Mouse (Mus musculus) embryonic facial prominence, embryonic 11.5 days (tissue): Measurements from ENCODE around the gene Gdap1l1. TPM values are rescaled to one million over a fixed set of nuclear protein-coding genes. Genes with fewer than 3 reads are reported as not detected.

Source experiments
- ATAC-seq: fragments of 200-750 bp; cut with Nextera tagmentation; replicated peaks from 2 replicates; pipeline ENCODE4 v1.8.0; 2017; ENCODE audit warnings: low read depth; ENCODE audit not compliant: insufficient number of reproducible peaks, low FRiP score, low TSS enrichment
- DNase-seq: peaks from one replicate; pipeline ENCODE4 v3.0.0-alpha.2; 2015; ENCODE audit warnings: low spot score
- H3K27ac ChIP-seq: fragments of 300-500 bp; sonication (generic); replicated peaks from 2 replicates; pipeline ENCODE4 v1.5.1; 2014; ENCODE audit warnings: mild to moderate bottlenecking, low read depth, low read length, control low read depth
- H3K27me3 ChIP-seq: fragments of 300-500 bp; sonication (generic); 2 replicates; pipeline ENCODE4 v1.6.1; 2014; ENCODE audit warnings: mild to moderate bottlenecking, low read length, moderate library complexity, mixed read lengths; ENCODE audit not compliant: control insufficient read depth, insufficient read depth
- H3K36me3 ChIP-seq: fragments of 300-500 bp; sonication (generic); replicated peaks from 2 replicates; pipeline ENCODE4 v1.6.1; 2014; ENCODE audit warnings: low read depth, mild to moderate bottlenecking, low read length, moderate library complexity, mixed read lengths; ENCODE audit not compliant: control insufficient read depth, insufficient read depth
- H3K4me1 ChIP-seq: fragments of 300-500 bp; sonication (generic); 2 replicates; pipeline ENCODE4 v1.6.1; 2014; ENCODE audit warnings: low read length, mixed read lengths; ENCODE audit not compliant: control insufficient read depth, insufficient read depth
- H3K4me2 ChIP-seq: fragments of 300-500 bp; sonication (generic); 2 replicates; pipeline ENCODE4 v1.6.1; 2014; ENCODE audit warnings: low read depth, mild to moderate bottlenecking, control low read depth, low read length, moderate library complexity
- H3K4me3 ChIP-seq: fragments of 300-500 bp; sonication (generic); 2 replicates; pipeline ENCODE4 v1.5.1; 2014; ENCODE audit warnings: low read depth, low read length, control low read depth
- H3K9ac ChIP-seq: fragments of 300-500 bp; sonication (generic); replicated peaks from 2 replicates; pipeline ENCODE4 v1.6.1; 2014; ENCODE audit warnings: mild to moderate bottlenecking, control low read depth, low read length
- H3K9me3 ChIP-seq: fragments of 300-500 bp; sonication (generic); replicated peaks from 2 replicates; pipeline ENCODE4 v1.6.1; 2016; ENCODE audit warnings: mild to moderate bottlenecking, low read length, inconsistent platforms, mixed read lengths; ENCODE audit not compliant: control insufficient read depth
- WGBS: fragments of 180-500 bp; shearing (Covaris S2); extraction: QIAGEN DNeasy Blood & Tissue Kit; methylation state at CpG from one replicate; pipeline ENCODE4 v1.1.7; 2014; 5-methylcytosine and 5-hydroxymethylcytosine counted together
- polyA plus RNA-seq: library from polyadenylated mRNA; unstranded; fragments of >200 nt; fragmentation: Nextera tagmentation; extraction: Ambion mirVana; gene quantifications from 2 replicates; pipeline ENCODE4 v1.2.1, GENCODE M21; 2014

Gene Gdap1l1
- polyA plus RNA-seq, 1 experiment from 2014 or later, result 10.9 TPM

DNA sequence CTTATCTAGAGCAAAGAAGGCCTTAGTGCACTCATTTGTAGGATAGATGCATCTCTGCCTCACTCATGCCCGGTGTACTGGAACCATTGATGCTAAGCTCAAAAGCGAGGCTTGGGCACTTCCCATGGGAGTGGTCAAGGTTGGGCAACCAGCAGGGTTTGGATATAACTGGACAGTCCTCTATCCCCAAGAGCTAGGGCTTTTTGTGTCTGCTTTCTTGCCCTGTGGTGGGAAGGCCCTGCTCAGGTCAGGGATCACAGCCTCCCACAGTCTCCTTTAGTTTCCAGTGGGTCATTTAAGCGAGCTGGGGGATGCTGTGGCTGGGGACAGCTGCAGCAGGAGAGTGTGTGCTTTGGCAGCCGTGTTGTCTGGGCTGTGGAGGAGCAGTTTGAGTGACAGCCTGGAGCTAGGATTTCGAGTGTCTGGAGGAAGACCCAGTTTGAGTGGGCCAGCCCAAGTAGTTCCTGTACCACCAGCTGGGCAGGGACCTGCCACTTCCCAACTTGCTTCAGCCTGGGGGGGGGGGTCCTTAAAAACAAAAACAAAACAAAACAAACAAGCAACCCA, 51.5 kb downstream of the Gdap1l1 start:
- Histone ChIP-seq H3K36me3 (no peaks in the 10 kb centered on the region), H3K4me3 (no peak overlapping the region), H3K27ac (no peak overlapping the region), H3K4me2 (no peak overlapping the region), H3K4me1 (no peaks in the 10 kb centered on the region), H3K27me3 (no peaks in the 10 kb centered on the region), H3K9ac (no peak overlapping the region), H3K9me3 (no peaks in the 10 kb centered on the region)
- ATAC-seq (0 out of 2 replicates have a peak, but pooled peaks have one; percentile 62), DNase-seq (no peak)
- WGBS, result 60% methylated on average over 5 of the region's 5 CpGs

- ATAC-seq, result no peak
- 92% methylated on average over 17 of the region's 17 CpGs for WGBS
These were observed 52.4 kb downstream of the Gdap1l1 start for GRCm38 (mm10) chr2:163490656-163491055.

GRCm38 (mm10) chr2:163491351-163491750, 53.1 kb downstream of the Gdap1l1 start:
- ATAC-seq, result no peak; the same call in 1 of the 2 replicates
- Histone ChIP-seq H3K36me3 (no peaks in the 10 kb centered on the region), H3K9ac (no peak overlapping the region; the same call in 1 of the 2 replicates), H3K27ac (no peak overlapping the region), H3K27me3 (no peaks in the 10 kb centered on the region), H3K4me1 (no peaks in the 10 kb centered on the region), H3K4me3 (no peak overlapping the region), H3K4me2 (no peak overlapping the region), H3K9me3 (no peaks in the 10 kb centered on the region)
- DNase-seq, result no peak
- WGBS, result 68% methylated on average over 7 of the region's 7 CpGs

More at GRCm38 (mm10) chr2:163490656-163491055, 52.4 kb downstream of the Gdap1l1 start:
- H3K27ac ChIP-seq, result no peak overlapping the region
- DNase-seq, result no peak
- H3K36me3 ChIP-seq, result no peaks in the 10 kb centered on the region
- no peak overlapping the region for H3K4me3 ChIP-seq
- H3K9ac ChIP-seq, result no peak overlapping the region
- H3K9me3 ChIP-seq, result no peaks in the 10 kb centered on the region
- H3K4me1 ChIP-seq, result no peaks in the 10 kb centered on the region
- H3K27me3 ChIP-seq, result no peaks in the 10 kb centered on the region
- no peak overlapping the region for H3K4me2 ChIP-seq

DNA sequence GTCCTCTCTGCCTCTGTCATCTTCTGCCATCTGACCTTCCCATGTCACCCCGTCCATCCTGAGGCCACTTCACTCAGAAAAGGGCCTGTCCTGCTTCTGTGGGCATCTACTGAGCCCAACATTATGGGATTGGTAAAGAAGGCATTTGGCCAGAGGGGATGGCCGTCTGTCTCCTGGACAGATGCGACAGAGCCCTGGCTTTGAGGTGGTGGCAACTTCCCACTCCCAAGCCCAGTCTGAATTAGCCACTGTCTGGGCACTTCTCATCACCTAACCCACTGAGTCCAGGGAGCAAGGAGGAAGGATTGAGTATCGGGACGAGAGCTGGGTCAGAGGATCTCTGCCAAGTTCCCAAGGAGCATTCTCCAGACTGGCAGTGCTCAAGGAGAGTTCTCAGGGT, 53.7 kb downstream of the Gdap1l1 start, which contains the start of gene R3hdml:
Gene R3hdml (plus strand): TSS at position 301 of the 400 bp plus-strand sequence.
- Histone ChIP-seq H3K9me3 (no peaks in the 10 kb centered on the region), H3K4me3 (no peak within 1 kb of the TSS), H3K9ac (no peak within 1 kb of the TSS; the same call in 1 of the 2 replicates), H3K4me2 (no peak within 1 kb of the TSS), H3K4me1 (no peaks in the 10 kb centered on the region), H3K36me3 (no peaks in the 10 kb centered on the region), H3K27ac (no peak within 1 kb of the TSS), H3K27me3 (no peaks in the 10 kb centered on the region)
- WGBS, result 74% methylated on average over 5 of the region's 5 CpGs
- DNase-seq, result no peak
- no peak for ATAC-seq

GRCm38 (mm10) chr2:163493031-163493430, 54.8 kb downstream of the Gdap1l1 start:
- Histone ChIP-seq H3K4me3 (no peak overlapping the region), H3K36me3 (no peaks in the 10 kb centered on the region), H3K4me1 (no peaks in the 10 kb centered on the region), H3K4me2 (no peak overlapping the region), H3K27ac (no peak overlapping the region), H3K27me3 (no peaks in the 10 kb centered on the region), H3K9me3 (no peaks in the 10 kb centered on the region), H3K9ac (no peak overlapping the region)
- DNase-seq (no peak), ATAC-seq (no peak)
- 17% methylated on average over 5 of the region's 5 CpGs for WGBS

DNA sequence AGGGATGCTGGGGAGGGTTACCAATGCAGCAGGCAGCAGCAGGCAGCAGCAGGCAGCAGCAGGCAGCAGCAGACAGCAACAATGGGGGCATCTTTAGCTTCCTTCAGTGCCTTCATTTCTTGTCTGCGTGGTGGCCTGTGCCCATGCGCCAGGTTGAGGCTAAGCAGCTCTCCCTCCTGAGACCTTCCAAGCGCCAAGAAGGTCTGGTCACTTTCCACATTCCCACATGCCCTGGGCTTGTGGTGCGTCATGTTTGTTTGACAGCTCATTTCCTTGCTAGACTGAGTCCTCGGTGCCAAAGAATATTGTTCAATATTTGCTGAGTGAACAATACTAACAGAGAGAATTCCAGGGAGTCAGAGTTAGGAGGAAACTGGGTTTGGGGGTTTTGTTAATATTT, 55.7 kb downstream of the Gdap1l1 start:
- DNase-seq, result no peak
- ATAC-seq, result no peak

GRCm38 (mm10) chr2:163494456-163494855, 56.2 kb downstream of the Gdap1l1 start:
- H3K27ac ChIP-seq, result no peak overlapping the region
- H3K9ac ChIP-seq, result no peak overlapping the region
- no peaks in the 10 kb centered on the region for H3K4me1 ChIP-seq
- WGBS, result 44% methylated on average over 6 of the region's 6 CpGs
- ATAC-seq (no peak), DNase-seq (no peak)
- no peak overlapping the region for H3K4me3 ChIP-seq
- no peaks in the 10 kb centered on the region for H3K36me3 ChIP-seq
- H3K4me2 ChIP-seq, result no peak overlapping the region
- no peaks in the 10 kb centered on the region for H3K27me3 ChIP-seq
- H3K9me3 ChIP-seq, result no peaks in the 10 kb centered on the region

More for the DNA sequence above, 55.7 kb downstream of the Gdap1l1 start:
- no peaks in the 10 kb centered on the region for H3K4me1 ChIP-seq
- H3K27me3 ChIP-seq, result no peaks in the 10 kb centered on the region
- 54% methylated on average over 5 of the region's 5 CpGs for WGBS
- no peak overlapping the region for H3K4me2 ChIP-seq
- H3K4me3 ChIP-seq, result no peak overlapping the region
- H3K27ac ChIP-seq, result no peak overlapping the region
- no peaks in the 10 kb centered on the region for H3K9me3 ChIP-seq
- no peak overlapping the region for H3K9ac ChIP-seq
- H3K36me3 ChIP-seq, result no peaks in the 10 kb centered on the region

- no peak for DNase-seq
- WGBS, result 89% methylated on average over 2 of the region's 2 CpGs
- Histone ChIP-seq H3K9me3 (no peaks in the 10 kb centered on the region), H3K36me3 (no peaks in the 10 kb centered on the region), H3K9ac (no peak overlapping the region), H3K27me3 (no peaks in the 10 kb centered on the region), H3K4me3 (no peak overlapping the region), H3K4me1 (no peaks in the 10 kb centered on the region), H3K4me2 (no peak overlapping the region), H3K27ac (no peak overlapping the region)
- no peak for ATAC-seq
These were observed 63.9 kb downstream of the Gdap1l1 start for GRCm38 (mm10) chr2:163502219-163502618.
